Mouse (Mus musculus) liver (tissue): ENCODE data around the gene 4930550C14Rik.

Source experiments
- DNase-seq: peaks from one replicate; pipeline ENCODE4 v3.0.0-alpha.2; 2020; ENCODE audit warnings: mixed read lengths

4930550C14Rik gene

DNA sequence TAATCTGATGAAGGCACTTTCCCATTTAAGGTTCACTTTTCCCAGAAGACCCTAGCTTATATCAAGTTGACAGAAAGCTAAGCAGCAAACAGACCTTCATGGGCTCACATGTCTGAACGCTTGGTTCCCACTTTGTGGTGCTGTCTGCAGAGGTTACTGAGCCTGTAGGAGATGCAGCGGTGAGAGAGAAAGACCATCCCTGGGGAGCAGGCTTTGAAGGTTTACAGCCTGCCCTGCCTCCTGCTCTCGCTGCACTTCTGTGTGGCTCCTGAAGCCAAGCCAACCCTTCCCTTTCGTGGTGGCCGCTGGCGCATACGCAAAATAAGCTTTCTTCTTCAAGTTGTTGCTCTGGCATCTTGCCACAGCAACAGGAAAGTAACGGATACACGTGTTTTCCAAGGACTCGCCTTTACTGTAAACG is at the start of gene 4930550C14Rik:
Gene 4930550C14Rik, plus strand, starts transcription at position 35 of the 421 bp plus-strand sequence.
- no peak for DNase-seq

GRCm38 (mm10) chr9:53353161-53353560 is 49.0 kb upstream of the 4930550C14Rik start:
- no peak for DNase-seq

- DNase-seq: peak; percentile 11
These were observed 45.6 kb upstream of the 4930550C14Rik start for GRCm38 (mm10) chr9:53356219-53357155.

- no peak for DNase-seq
These were observed 30.8 kb upstream of the 4930550C14Rik start for GRCm38 (mm10) chr9:53371339-53371738.

DNA sequence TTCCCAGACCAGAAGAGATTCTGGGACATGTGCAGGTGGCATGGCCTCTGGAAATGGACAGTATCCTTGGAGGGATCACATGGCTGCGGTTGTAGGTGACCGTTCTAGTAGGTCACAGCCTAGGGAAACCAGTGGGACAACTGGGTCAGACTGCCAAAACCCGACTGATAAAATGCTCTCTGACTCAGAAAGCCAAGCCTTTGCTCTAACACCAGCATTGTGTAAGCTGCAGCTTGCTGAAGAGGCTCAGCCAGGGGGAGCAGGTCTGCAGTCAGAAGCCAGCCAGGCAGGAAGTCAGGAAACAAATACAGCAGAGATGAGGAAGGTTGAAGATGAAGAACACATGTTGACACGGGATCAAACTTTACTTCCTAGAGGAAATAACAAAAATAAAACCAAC is 26.2 kb upstream of the 4930550C14Rik start:
- no peak for DNase-seq

GRCm38 (mm10) chr9:53376820-53377219 is 25.3 kb upstream of the 4930550C14Rik start:
- peak; percentile 26 for DNase-seq

- DNase-seq: no peak
These were observed 24.5 kb upstream of the 4930550C14Rik start for GRCm38 (mm10) chr9:53377597-53377996.

DNA sequence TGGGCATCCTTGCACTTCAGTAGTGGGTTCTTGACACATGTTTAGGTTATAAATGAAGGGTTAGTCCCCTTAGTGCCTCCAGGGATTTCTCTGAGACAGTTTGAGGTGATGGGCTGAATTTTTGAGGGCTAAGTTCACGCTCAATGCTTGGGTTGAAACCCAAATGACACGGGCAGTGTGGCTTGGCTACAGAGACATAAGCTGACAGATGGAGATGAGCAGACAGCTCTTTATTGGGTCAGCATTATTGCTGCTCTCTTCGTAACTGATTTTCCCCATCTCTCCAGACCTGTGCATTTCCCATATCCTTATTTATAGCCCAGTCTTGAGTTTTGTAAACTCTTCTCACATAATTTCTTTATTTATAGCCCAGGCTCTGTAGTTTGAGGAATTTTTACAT is 24.0 kb upstream of the 4930550C14Rik start:
- no peak for DNase-seq

DNA sequence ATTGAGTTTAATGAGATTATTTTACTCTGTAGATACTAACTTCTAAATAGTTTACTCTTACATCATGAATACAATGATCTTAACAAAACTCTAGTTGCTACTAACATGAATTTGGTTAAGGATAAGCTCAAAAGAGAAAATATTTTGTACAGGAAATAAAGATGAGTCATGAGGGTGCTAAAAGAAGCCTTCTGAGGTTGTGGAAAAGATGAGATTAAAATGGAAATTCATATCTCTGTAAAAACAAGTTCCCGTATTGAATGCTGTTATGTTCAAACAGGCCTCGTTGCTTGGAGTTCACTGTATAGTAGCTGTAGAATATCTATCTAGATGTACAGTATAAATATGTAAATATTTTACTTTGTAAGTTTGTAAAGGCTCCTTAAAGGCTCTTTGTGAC is 21.5 kb upstream of the 4930550C14Rik start:
- DNase-seq: no peak

DNA sequence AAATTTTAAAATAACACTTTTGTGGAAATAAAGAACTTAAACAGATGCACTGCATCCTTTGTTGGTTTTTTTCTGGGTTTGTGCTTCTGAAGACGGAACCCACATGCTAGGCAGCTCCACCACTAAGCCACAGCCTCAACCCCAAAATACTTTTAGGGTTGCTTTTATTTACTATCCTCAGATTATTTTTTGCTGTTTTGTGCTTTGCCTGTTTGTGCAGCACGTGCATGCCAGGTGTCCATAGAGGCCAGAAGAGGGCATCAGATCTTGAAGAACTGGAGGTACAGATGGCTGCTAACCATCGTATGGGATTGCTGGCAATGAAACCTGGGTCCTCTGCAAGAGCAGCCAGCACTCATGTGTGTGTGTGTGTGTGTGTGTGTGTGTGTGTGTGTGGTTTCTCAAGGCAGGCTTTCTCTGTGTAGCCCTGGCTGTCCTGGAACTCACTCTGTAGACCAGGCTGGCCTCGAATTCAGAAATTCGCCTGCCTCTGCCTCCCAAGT is 21.0 kb upstream of the 4930550C14Rik start:
- no peak for DNase-seq

- peak; percentile 61 for DNase-seq
These were observed 17.9 kb upstream of the 4930550C14Rik start, which contains the start of gene Kdelc2 for GRCm38 (mm10) chr9:53383951-53384866. Gene Kdelc2, plus strand, starts transcription at chr9:53384025.

GRCm38 (mm10) chr9:53384873-53385272 is 17.3 kb upstream of the 4930550C14Rik start:
- DNase-seq: no peak

GRCm38 (mm10) chr9:53387431-53387830 is 14.7 kb upstream of the 4930550C14Rik start:
- no peak for DNase-seq

- DNase-seq: no peak
These were observed 13.0 kb upstream of the 4930550C14Rik start for GRCm38 (mm10) chr9:53389109-53389508.

GRCm38 (mm10) chr9:53390136-53390535 is 12.0 kb upstream of the 4930550C14Rik start:
- DNase-seq: no peak

GRCm38 (mm10) chr9:53397685-53398387 is 4.3 kb upstream of the 4930550C14Rik start:
- DNase-seq: no peak

- DNase-seq: peak; percentile 72
These were observed 3.8 kb upstream of the 4930550C14Rik start for GRCm38 (mm10) chr9:53398388-53398700.

- no peak for DNase-seq
These were observed 2.6 kb upstream of the 4930550C14Rik start for GRCm38 (mm10) chr9:53399537-53399936.

DNA sequence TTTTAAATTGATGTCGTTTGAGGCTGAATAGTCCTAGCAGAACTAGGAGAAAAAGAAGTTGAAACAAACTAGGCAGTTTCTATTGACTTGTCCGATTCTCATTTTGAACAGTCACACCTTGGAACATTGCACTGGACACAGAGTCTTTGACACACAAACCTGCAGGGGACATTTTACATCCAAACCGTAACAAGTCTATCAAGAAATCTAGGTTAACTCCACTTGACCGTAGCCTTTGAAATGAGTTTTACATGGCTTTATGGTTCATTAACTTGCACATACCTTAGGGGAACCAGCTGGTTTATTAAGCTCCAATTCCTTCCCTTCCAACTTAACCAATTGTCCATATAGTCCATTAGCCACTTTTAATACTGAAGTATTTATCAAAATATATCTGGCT is 1.4 kb upstream of the 4930550C14Rik start:
- DNase-seq: no peak

GRCm38 (mm10) chr9:53401146-53401545 is 979 bp upstream of the 4930550C14Rik start:
- DNase-seq: no peak

DNA sequence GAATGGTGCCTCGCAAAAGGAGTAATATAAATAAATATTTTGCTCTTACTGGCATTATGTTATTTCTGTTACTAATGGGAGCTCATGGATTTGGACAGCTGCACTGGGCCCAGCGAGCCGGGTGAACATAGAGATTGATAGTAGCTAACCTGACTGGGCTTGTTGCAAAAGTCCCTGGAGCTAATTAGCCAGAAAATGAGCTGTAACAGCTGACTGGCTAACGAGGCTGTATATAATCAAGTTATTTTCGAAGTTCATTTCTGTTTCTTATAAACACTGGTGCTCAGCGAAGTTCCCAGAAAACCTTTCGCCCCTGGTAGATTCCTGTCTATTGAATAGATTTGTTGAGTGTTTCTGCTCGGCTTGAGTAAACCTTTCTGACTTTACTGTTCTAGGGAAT is 866 bp downstream of the 4930550C14Rik start:
- DNase-seq: no peak

GRCm38 (mm10) chr9:53404050-53404752 is 2.1 kb downstream of the 4930550C14Rik start:
- DNase-seq: no peak
